Mouse (Mus musculus) lung, adult 2 months (tissue): Measurements from ENCODE around the gene Fam205a3. TPM values are rescaled to one million over a fixed set of nuclear protein-coding genes. Genes with fewer than 3 reads are reported as not detected.
"Not testable (repeated sequence)": the region's sequence is repeated elsewhere in the genome, so short reads cannot be mapped to it uniquely, and the experiment has no call there.

Source experiments
- DNase-seq: peaks from one replicate; pipeline ENCODE4 v3.0.0; 2022
- H3K4me1 ChIP-seq: fragments of 200-500 bp; 2 replicates; pipeline ENCODE4 v1.6.1; 2011; ENCODE audit warnings: low read length; ENCODE audit not compliant: control insufficient read depth, insufficient read depth
- H3K4me3 ChIP-seq: fragments of 200-500 bp; replicated peaks from 2 replicates; pipeline ENCODE3; 2011; ENCODE audit warnings: low read depth, mild to moderate bottlenecking, control low read depth, low read length; ENCODE audit errors: extremely low read depth
- whole genome bisulfite sequencing: fragments of 180-500 bp; shearing (Covaris S2); methylation state at CpG from one replicate; pipeline ENCODE4 v1.1.7; 2018; 5-methylcytosine and 5-hydroxymethylcytosine counted together
- polyA plus RNA-seq: library from polyadenylated mRNA; depleted of rRNA; stranded (reverse); fragments of >200 nt; gene quantifications from 2 replicates; pipeline ENCODE4 v1.2.3, GENCODE M21; 2012; rRNA removed

Gene Fam205a3
- not detected in 2 replicates for polyA plus RNA-seq

- not testable (repeated sequence) for H3K4me1 ChIP-seq, DNase-seq, H3K4me3 ChIP-seq
- no CpG with 5 or more reads among the region's 1 CpGs for WGBS
These were observed at the start of gene Fam205a3 for GRCm38 (mm10) chr4:42318034-42318433. Gene Fam205a3 (plus strand): TSS chr4:42318334.

GRCm38 (mm10) chr4:42293967-42294366, 24.2 kb upstream of the Fam205a3 start, which contains the start of gene Gm21953:
Gene Gm21953 (plus strand): TSS chr4:42294267.
- no CpG with 5 or more reads among the region's 18 CpGs for WGBS

More at GRCm38 (mm10) chr4:42293967-42294366, 24.2 kb upstream of the Fam205a3 start, which contains the start of gene Gm21953:
- H3K4me1 ChIP-seq, H3K4me3 ChIP-seq, DNase-seq: not testable (repeated sequence)

Other genes starting within 250 kb of the Fam205a3 start
- not detected in 2 replicates for gene Gm3893, start 227.1 kb upstream of the Fam205a3 start, polyA plus RNA-seq
- not detected in 2 replicates for gene Gm13304, start 203.5 kb upstream of the Fam205a3 start, polyA plus RNA-seq
- gene Gm13306, start 164.9 kb upstream of the Fam205a3 start, polyA plus RNA-seq = not detected in 2 replicates
- gene Gm13305, start 149.7 kb upstream of the Fam205a3 start, polyA plus RNA-seq = 0.15 and 0.63 TPM in 2 replicates
- gene Gm10600, start 77.7 kb upstream of the Fam205a3 start, polyA plus RNA-seq = not detected in 2 replicates
- gene Ccl21b, start 62.6 kb upstream of the Fam205a3 start, polyA plus RNA-seq = 4.7 and 12.9 TPM in 2 replicates
- gene Gm21953, start 24.1 kb upstream of the Fam205a3 start, polyA plus RNA-seq = not detected in 2 replicates
- gene Gm21586, start 121.0 kb downstream of the Fam205a3 start, polyA plus RNA-seq = not detected in 2 replicates
- gene Gm2163, start 148.4 kb downstream of the Fam205a3 start, polyA plus RNA-seq = 0.06 and 0.13 TPM in 2 replicates
- gene Fam205a2, start 209.8 kb downstream of the Fam205a3 start, polyA plus RNA-seq = not detected in 2 replicates